In the genomic region with DNA sequence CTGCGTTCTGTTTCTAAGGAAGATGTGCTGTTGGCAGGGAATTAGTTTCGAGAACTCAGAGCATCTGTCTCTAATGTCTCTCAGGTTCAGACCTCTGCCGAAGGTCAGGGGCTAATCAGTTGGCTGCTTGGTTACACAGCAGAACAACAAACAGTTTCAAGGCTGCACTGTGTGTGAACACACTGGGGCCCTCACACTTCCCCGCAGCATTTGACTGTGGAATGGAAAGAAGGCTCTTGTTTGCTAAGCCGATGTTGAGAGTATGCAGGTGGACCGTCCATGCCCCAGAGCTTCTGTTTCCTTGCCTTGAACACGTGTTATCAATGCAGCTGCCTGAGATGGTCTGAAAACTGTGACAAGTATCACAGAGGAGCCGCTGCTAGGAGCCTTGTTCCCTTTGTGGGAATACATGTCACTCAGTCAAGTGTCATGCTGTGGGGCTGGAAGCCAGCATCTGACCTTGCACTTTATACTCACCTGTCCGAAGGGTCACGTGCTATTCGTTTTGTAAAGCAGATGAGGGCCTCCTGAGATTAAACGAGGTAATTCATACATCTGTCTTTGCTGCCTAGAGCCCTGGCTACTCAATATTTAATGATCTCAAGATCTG, we compare ENCODE assay signal across 12 mouse cellular contexts.
DNase-seq lines count a peak whose midpoint lies in the region; ATAC-seq and TF ChIP-seq lines count a peak whose summit lies in the region.
"Had no signal": no experiment of that assay in that cellular context is flagged by ENCODE, and none has a peak within 500 bp of the region (broad histone marks: within the 10 kb centered on the region; RNA-seq: fewer than 3 reads in every experiment).

No protein-coding gene starts in this region.

- H3K4me2 ChIP-seq in forebrain, embryonic 13.5 days: no peak overlapping the region
- H3K4me2 ChIP-seq in forebrain, embryonic 16.5 days (ENCODE audit: low read length): no peak overlapping the region
- no peak overlapping the region for H3K4me2 ChIP-seq in liver, postnatal 0 days (ENCODE audit: low read depth, low read length)
- no peak overlapping the region for H3K4me2 ChIP-seq in stomach, embryonic 14.5 days (replicated peaks; ENCODE audit: low read depth, low read length)
- H3K4me2 ChIP-seq: forebrain, embryonic 15.5 days; limb, embryonic 13.5 days had no signal

- TF ChIP-seq CTCF in liver, postnatal 0 days (IDR thresholded peaks at IDR 0.05; ENCODE audit: low read depth): no peak

- H3K9me3 ChIP-seq in forebrain, embryonic 13.5 days (replicated peaks): no peaks in the 10 kb centered on the region
- H3K9me3 ChIP-seq in forebrain, embryonic 16.5 days (ENCODE audit: control insufficient read depth, low read length): no peaks in the 10 kb centered on the region
- no peaks in the 10 kb centered on the region for H3K9me3 ChIP-seq in liver, postnatal 0 days (ENCODE audit: low read length)
- no peaks in the 10 kb centered on the region for H3K9me3 ChIP-seq in embryonic facial prominence, embryonic 10.5 days
- no peaks in the 10 kb centered on the region for H3K9me3 ChIP-seq in stomach, embryonic 14.5 days (ENCODE audit: control insufficient read depth, low read depth, low read length)
- H3K9me3 ChIP-seq: forebrain, embryonic 15.5 days; limb, embryonic 13.5 days had no signal

- no peak overlapping the region for H3K4me3 ChIP-seq in forebrain, embryonic 13.5 days
- no peak overlapping the region for H3K4me3 ChIP-seq in forebrain, embryonic 16.5 days (replicated peaks; ENCODE audit: low read length)
- H3K4me3 ChIP-seq in liver, postnatal 0 days (ENCODE audit: low read depth, low read length): no peak overlapping the region
- H3K4me3 ChIP-seq in embryonic facial prominence, embryonic 10.5 days: no peak overlapping the region
- no peak overlapping the region for H3K4me3 ChIP-seq in stomach, embryonic 14.5 days (ENCODE audit: low read depth, low read length)
- H3K4me3 ChIP-seq: forebrain, embryonic 15.5 days; limb, embryonic 13.5 days had no signal

- 0 out of 2 replicates have a peak, but pooled peaks have one; percentile 21 for ATAC-seq in forebrain, embryonic 13.5 days
- no peak for ATAC-seq in forebrain, embryonic 16.5 days
- peak; percentile 73 for ATAC-seq in liver, postnatal 0 days
- ATAC-seq in stomach, embryonic 14.5 days (ENCODE audit: insufficient number of reproducible peaks, insufficient read depth, low FRiP score, low read depth): peak; percentile 49; the same call in 1 of the 2 replicates
- ATAC-seq: forebrain, embryonic 15.5 days had no signal

- H3K36me3 ChIP-seq in forebrain, embryonic 13.5 days (ENCODE audit: poor library complexity, severe bottlenecking): no peaks in the 10 kb centered on the region
- H3K36me3 ChIP-seq in forebrain, embryonic 16.5 days (ENCODE audit: control insufficient read depth, insufficient read depth): no peaks in the 10 kb centered on the region
- H3K36me3 ChIP-seq in liver, postnatal 0 days (replicated peaks; ENCODE audit: insufficient read depth, low read length): no peaks in the 10 kb centered on the region
- no peaks in the 10 kb centered on the region for H3K36me3 ChIP-seq in embryonic facial prominence, embryonic 10.5 days (replicated peaks)
- H3K36me3 ChIP-seq in stomach, embryonic 14.5 days (ENCODE audit: control insufficient read depth, insufficient read depth, low read length): no peaks in the 10 kb centered on the region
- H3K36me3 ChIP-seq: forebrain, embryonic 15.5 days; limb, embryonic 13.5 days had no signal

- 79% methylated on average over 12 of the region's 12 CpGs for WGBS in forebrain, embryonic 13.5 days
- 78% methylated on average over 12 of the region's 12 CpGs for WGBS in forebrain, embryonic 16.5 days
- WGBS in liver, postnatal 0 days (ENCODE audit: insufficient replicate concordance): 60% methylated on average over 12 of the region's 12 CpGs
- WGBS in embryonic facial prominence, embryonic 10.5 days: 36% methylated on average over 12 of the region's 12 CpGs
- 53% methylated on average over 12 of the region's 12 CpGs for WGBS in stomach, embryonic 14.5 days

- DNase-seq in liver, postnatal 0 days: peak; percentile 17
- no peak for DNase-seq in liver
- DNase-seq in embryonic facial prominence, embryonic 10.5 days (ENCODE audit: low spot score): peak; percentile 72
- no peak for DNase-seq in kidney, postnatal 4 days
- no peak for DNase-seq in natural killer cell, adult 2 months (ENCODE audit: low spot score in 2 of 2)
- DNase-seq: B cell, adult 2 months; kidney, adult 18-20 months had no signal

- no peak overlapping the region for H3K27ac ChIP-seq in forebrain, embryonic 13.5 days
- H3K27ac ChIP-seq in forebrain, embryonic 16.5 days (ENCODE audit: low read length): no peak overlapping the region
- H3K27ac ChIP-seq in liver, postnatal 0 days (ENCODE audit: low read depth): no peak overlapping the region
- 0 out of 2 replicates have a peak overlapping the region, but pooled peaks have one; percentile 0 for H3K27ac ChIP-seq in embryonic facial prominence, embryonic 10.5 days (replicated peaks)
- no peak overlapping the region for H3K27ac ChIP-seq in stomach, embryonic 14.5 days (ENCODE audit: low read length)
- H3K27ac ChIP-seq: forebrain, embryonic 15.5 days; limb, embryonic 13.5 days had no signal

- H3K9ac ChIP-seq in forebrain, embryonic 13.5 days: no peak overlapping the region
- H3K9ac ChIP-seq in forebrain, embryonic 16.5 days (replicated peaks; ENCODE audit: low read depth, low read length): no peak overlapping the region
- H3K9ac ChIP-seq in liver, postnatal 0 days (replicated peaks): no peak overlapping the region
- H3K9ac ChIP-seq in stomach, embryonic 14.5 days (replicated peaks; ENCODE audit: low read depth, low read length): no peak overlapping the region
- H3K9ac ChIP-seq: forebrain, embryonic 15.5 days; limb, embryonic 13.5 days had no signal

- no peaks in the 10 kb centered on the region for H3K4me1 ChIP-seq in forebrain, embryonic 13.5 days
- H3K4me1 ChIP-seq in forebrain, embryonic 16.5 days (replicated peaks; ENCODE audit: control insufficient read depth, insufficient read depth, low read length): no peaks in the 10 kb centered on the region
- 0 out of 2 replicates have a peak, but pooled peaks cover 2% of the 10 kb centered on the region for H3K4me1 ChIP-seq in liver, postnatal 0 days (ENCODE audit: insufficient read depth)
- H3K4me1 ChIP-seq in embryonic facial prominence, embryonic 10.5 days: peaks cover 11% of the 10 kb centered on the region
- no peaks in the 10 kb centered on the region for H3K4me1 ChIP-seq in stomach, embryonic 14.5 days (ENCODE audit: control insufficient read depth, insufficient read depth, low read length)
- H3K4me1 ChIP-seq: forebrain, embryonic 15.5 days; limb, embryonic 13.5 days had no signal

- TF ChIP-seq EP300 in liver, postnatal 0 days (IDR thresholded peaks at IDR 0.05; ENCODE audit: low read depth): no peak

- H3K27me3 ChIP-seq in forebrain, embryonic 13.5 days: no peaks in the 10 kb centered on the region
- no peaks in the 10 kb centered on the region for H3K27me3 ChIP-seq in forebrain, embryonic 16.5 days (replicated peaks; ENCODE audit: control insufficient read depth, insufficient read depth, low read length)
- no peaks in the 10 kb centered on the region for H3K27me3 ChIP-seq in liver, postnatal 0 days (ENCODE audit: insufficient read depth, low read length)
- no peaks in the 10 kb centered on the region for H3K27me3 ChIP-seq in embryonic facial prominence, embryonic 10.5 days (replicated peaks; ENCODE audit: low read depth, poor library complexity, severe bottlenecking)
- no peaks in the 10 kb centered on the region for H3K27me3 ChIP-seq in stomach, embryonic 14.5 days (ENCODE audit: control insufficient read depth, insufficient read depth, low read length)
- H3K27me3 ChIP-seq: forebrain, embryonic 15.5 days; limb, embryonic 13.5 days had no signal

Comparison
In these comparisons a context has a peak if more than half of its experiments do, and no peak if none do; other contexts are left out.
1. DNase-seq: peak in liver, postnatal 0 days (single experiment) and embryonic facial prominence, embryonic 10.5 days (single experiment); none in liver (single experiment), kidney, postnatal 4 days (0 of 2) and natural killer cell, adult 2 months (0 of 2).